Mouse (Mus musculus) midbrain, embryonic 15.5 days (tissue): ENCODE measurements at regions not wholly inside any gene's neighbourhood (a gene's known extent, or its start where the extent isn't known, plus 50 kb on each side); places are given as distances from the start of the nearest gene placed in this dataset.

Source experiments
- ATAC-seq: fragments of 200-750 bp; cut with Nextera tagmentation; replicated peaks from 2 replicates; pipeline ENCODE4 v1.8.0; 2017; ENCODE audit warnings: moderate TSS enrichment
- H3K27ac ChIP-seq: fragments of 300-500 bp; sonication (generic); 2 replicates; pipeline ENCODE4 v1.5.1; 2015; ENCODE audit warnings: mild to moderate bottlenecking, inconsistent platforms
- H3K27me3 ChIP-seq: fragments of 300-500 bp; sonication (generic); replicated peaks from 2 replicates; pipeline ENCODE4 v1.6.1; 2015; ENCODE audit warnings: inconsistent platforms
- H3K36me3 ChIP-seq: fragments of 300-500 bp; sonication (generic); replicated peaks from 2 replicates; pipeline ENCODE4 v1.6.1; 2015; ENCODE audit warnings: inconsistent platforms
- H3K4me1 ChIP-seq: fragments of 300-500 bp; sonication (generic); 2 replicates; pipeline ENCODE4 v1.6.1; 2015; ENCODE audit warnings: inconsistent platforms
- H3K4me2 ChIP-seq: fragments of 300-500 bp; sonication (generic); 2 replicates; pipeline ENCODE4 v1.6.1; 2015; ENCODE audit warnings: inconsistent platforms, mild to moderate bottlenecking, moderate library complexity
- H3K4me3 ChIP-seq: fragments of 300-500 bp; sonication (generic); 2 replicates; pipeline ENCODE4 v1.5.1; 2015; ENCODE audit warnings: mild to moderate bottlenecking, inconsistent platforms
- H3K9ac ChIP-seq: fragments of 300-500 bp; sonication (generic); 2 replicates; pipeline ENCODE4 v1.6.1; 2015; ENCODE audit warnings: mild to moderate bottlenecking, inconsistent platforms
- H3K9me3 ChIP-seq: fragments of 300-500 bp; sonication (generic); 2 replicates; pipeline ENCODE4 v1.6.1; 2016; ENCODE audit warnings: inconsistent platforms
- WGBS: fragments of 180-500 bp; shearing (Covaris S2); methylation state at CpG from one replicate; pipeline ENCODE4 v1.1.7; 2015; ENCODE audit warnings: mixed read lengths; 5-methylcytosine and 5-hydroxymethylcytosine counted together

DNA sequence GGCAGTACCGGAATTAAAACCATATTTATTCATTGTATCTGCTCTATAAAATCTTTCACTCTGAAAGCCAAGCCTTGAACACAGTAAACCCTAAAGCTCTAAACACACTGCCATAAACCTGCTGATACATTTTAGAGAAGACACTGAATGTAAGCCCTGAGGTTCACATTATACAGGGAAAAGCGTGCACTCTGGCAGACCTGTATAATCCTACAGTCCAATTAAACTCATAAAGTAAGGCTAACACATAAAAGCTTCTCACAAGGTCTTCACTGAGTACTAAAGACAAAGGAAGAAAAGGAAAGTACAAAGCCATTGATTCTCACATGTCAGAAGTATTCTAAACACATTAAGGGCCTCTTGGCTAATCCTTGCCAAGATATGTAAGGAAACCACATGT, 302.8 kb downstream of the Cylc2 start:
- no peaks in the 10 kb centered on the region for H3K9me3 ChIP-seq
- H3K4me2 ChIP-seq = no peak overlapping the region
- H3K9ac ChIP-seq = no peak overlapping the region
- H3K27ac ChIP-seq = no peak overlapping the region
- no peaks in the 10 kb centered on the region for H3K36me3 ChIP-seq
- ATAC-seq = no peak
- no peaks in the 10 kb centered on the region for H3K27me3 ChIP-seq
- H3K4me3 ChIP-seq = no peak overlapping the region
- WGBS = 79% methylated on average over 2 of the region's 2 CpGs
- no peaks in the 10 kb centered on the region for H3K4me1 ChIP-seq

DNA sequence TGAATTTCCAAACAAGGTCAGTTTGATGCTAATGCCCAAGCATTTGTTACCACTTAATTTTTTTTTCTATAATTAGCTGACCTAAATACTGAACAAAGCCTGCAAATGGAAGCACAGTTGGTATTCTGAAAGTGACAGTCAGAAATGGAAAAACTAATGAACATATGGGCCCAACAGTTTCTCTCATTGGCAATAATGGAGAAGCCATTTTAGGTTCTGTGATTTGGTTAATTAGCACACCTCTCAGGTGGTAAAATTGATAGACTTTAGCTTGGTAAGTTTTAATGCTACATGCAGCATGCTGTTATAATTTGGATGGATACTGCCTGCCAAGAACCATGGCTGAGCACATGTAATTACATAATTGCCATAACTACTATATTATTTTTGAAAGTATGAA, 303.3 kb downstream of the Cylc2 start:
- Histone ChIP-seq H3K4me3 (no peak overlapping the region), H3K27ac (no peak overlapping the region), H3K9me3 (no peaks in the 10 kb centered on the region), H3K27me3 (no peaks in the 10 kb centered on the region), H3K4me1 (no peaks in the 10 kb centered on the region), H3K9ac (no peak overlapping the region), H3K36me3 (no peaks in the 10 kb centered on the region), H3K4me2 (no peak overlapping the region)
- no peak for ATAC-seq

DNA sequence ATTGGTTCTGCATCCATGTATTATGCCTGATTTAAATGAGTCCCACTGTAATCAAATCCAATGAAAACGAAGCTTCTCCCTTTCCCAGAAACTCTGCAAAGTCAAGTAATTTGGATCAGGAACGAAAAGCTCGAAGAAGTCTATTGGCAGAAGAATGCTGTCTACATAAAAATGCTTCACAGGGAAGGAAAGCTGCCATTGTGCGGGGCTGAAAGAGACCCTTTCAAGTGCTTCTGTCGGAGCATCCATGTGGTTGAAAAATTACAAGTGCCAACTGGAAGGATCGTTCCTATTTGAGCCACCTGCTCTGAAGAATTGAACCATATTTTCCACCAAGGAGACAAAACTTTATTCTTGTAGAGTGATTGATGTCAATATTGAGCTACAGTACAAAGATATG, 328.9 kb downstream of the Cylc2 start:
- no peak overlapping the region for H3K9ac ChIP-seq
- no peak for ATAC-seq
- WGBS = 75% methylated on average over 6 of the region's 6 CpGs
- H3K4me1 ChIP-seq = no peaks in the 10 kb centered on the region
- H3K9me3 ChIP-seq = no peaks in the 10 kb centered on the region
- H3K4me3 ChIP-seq = no peak overlapping the region
- no peak overlapping the region for H3K4me2 ChIP-seq
- no peak overlapping the region for H3K27ac ChIP-seq
- no peaks in the 10 kb centered on the region for H3K27me3 ChIP-seq
- no peaks in the 10 kb centered on the region for H3K36me3 ChIP-seq

DNA sequence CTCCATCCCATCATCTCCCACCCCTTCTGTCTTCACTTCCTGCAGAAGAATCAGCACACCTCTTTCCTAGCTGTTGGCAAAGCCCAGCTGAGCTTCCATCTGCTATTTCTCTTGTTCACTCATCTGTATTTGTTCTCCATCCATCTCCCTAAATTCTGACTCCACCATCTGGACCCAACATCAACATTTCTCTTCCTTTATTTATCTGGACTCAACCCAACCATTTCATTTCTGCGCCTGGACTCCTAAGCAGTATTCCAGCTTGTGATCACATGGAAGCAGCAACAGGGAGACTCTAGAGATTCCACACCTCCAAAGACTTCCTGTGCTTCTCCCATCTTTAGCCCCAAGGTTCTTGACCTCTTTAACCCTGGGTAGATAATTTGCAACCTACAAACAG, 343.2 kb downstream of the Cylc2 start:
- ATAC-seq = no peak
- 97% methylated on average over 1 of the region's 1 CpGs for WGBS
- H3K4me1 ChIP-seq = no peaks in the 10 kb centered on the region

DNA sequence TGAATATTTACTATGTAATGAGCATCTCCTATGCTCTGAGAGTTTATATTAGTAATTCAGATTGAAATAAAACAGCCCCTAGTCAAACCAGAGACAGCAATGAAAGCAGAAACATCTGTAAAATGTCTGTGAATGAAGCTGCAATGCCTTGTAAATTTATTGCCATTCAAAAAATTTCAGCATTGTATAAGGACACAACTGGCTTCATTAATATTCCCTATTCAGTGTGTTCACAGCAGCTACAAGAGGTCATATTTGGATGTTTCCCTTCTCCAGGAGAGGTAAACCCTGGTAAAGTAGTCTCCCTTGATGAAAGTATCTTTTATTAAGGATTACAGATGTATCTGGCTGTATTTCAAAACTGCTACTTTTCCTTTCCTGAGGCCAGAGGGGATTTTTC, 343.6 kb downstream of the Cylc2 start:
- Histone ChIP-seq H3K4me2 (no peak overlapping the region), H3K4me1 (no peaks in the 10 kb centered on the region), H3K9me3 (peaks cover 2% of the 10 kb centered on the region; the same call in 1 of the 2 replicates), H3K36me3 (no peaks in the 10 kb centered on the region), H3K27ac (no peak overlapping the region), H3K27me3 (no peaks in the 10 kb centered on the region), H3K4me3 (no peak overlapping the region), H3K9ac (no peak overlapping the region)
- no peak for ATAC-seq

More for the DNA sequence above, 343.2 kb downstream of the Cylc2 start:
- Histone ChIP-seq H3K4me3 (no peak overlapping the region), H3K9me3 (peaks cover 2% of the 10 kb centered on the region; the same call in 1 of the 2 replicates), H3K9ac (no peak overlapping the region), H3K27me3 (no peaks in the 10 kb centered on the region), H3K27ac (no peak overlapping the region), H3K4me2 (no peak overlapping the region), H3K36me3 (no peaks in the 10 kb centered on the region)

DNA sequence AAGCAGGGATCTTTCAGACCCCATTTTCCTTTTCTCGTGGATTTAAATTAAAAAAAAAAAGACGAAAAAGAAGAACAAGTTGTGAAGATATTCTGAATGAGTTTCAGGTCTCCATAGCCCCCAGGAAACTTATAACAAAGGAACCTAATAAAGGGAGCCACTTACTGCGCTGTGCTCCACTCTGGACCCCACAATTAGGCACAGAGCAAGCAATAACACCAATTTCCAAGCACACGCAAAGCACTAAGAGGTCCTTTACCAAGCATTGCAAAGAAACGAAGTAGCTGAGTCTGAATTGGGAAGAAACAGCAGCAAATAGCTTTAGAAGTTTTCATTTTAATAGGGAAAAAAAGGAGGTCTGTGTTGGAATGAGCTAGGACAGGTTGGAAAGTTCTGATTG, 345.9 kb downstream of the Cylc2 start:
- Histone ChIP-seq H3K4me2 (no peak overlapping the region), H3K4me1 (no peaks in the 10 kb centered on the region), H3K27ac (no peak overlapping the region), H3K27me3 (no peaks in the 10 kb centered on the region), H3K9ac (no peak overlapping the region), H3K9me3 (no peaks in the 10 kb centered on the region), H3K4me3 (no peak overlapping the region), H3K36me3 (no peaks in the 10 kb centered on the region)
- no peak for ATAC-seq
- 64% methylated on average over 5 of the region's 5 CpGs for WGBS

DNA sequence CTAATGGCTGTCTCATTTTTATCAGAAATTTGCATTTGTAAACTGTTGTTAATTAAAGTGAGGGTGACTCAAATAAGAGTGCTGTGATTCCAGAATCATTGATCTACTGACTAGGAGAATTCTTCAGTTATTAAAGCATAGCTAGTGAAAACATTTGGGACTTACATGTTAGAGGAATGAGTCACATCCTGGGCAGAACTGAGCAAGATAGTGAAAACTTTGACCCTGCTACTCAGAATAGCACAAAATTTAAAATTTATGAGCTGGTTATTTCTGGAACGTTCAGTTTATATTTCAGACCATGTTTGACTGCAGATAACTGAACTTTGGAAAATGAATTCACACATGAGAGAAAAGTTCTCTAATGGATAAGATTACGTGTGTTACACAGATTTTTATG, 360.0 kb downstream of the Cylc2 start:
- no peak overlapping the region for H3K27ac ChIP-seq
- no peak overlapping the region for H3K9ac ChIP-seq
- H3K27me3 ChIP-seq = no peaks in the 10 kb centered on the region
- H3K4me1 ChIP-seq = no peaks in the 10 kb centered on the region
- no peak for ATAC-seq
- H3K4me2 ChIP-seq = no peak overlapping the region
- H3K9me3 ChIP-seq = no peaks in the 10 kb centered on the region
- H3K4me3 ChIP-seq = no peak overlapping the region
- 66% methylated on average over 2 of the region's 2 CpGs for WGBS
- H3K36me3 ChIP-seq = no peaks in the 10 kb centered on the region

DNA sequence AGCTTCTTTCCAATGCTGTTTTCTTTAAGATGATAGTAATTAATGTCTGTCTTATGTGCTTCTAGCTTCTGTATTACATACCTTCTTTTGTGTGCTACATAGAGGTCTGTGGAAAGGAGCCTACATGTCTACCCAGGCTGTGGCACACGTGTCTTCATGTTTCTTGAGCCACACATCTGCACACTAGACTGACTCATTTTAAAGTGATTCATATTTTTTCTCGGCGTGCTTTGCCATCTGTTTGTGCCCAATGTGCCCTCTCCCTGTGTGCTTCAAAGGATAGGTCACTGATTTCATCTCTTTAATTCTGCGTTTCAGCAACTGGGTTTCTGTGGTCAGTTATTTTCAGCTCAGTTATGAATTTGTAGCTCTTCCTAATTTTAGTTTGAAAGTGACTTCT, 377.6 kb downstream of the Cylc2 start:
- Histone ChIP-seq H3K27me3 (no peaks in the 10 kb centered on the region), H3K4me2 (no peak overlapping the region), H3K9me3 (no peaks in the 10 kb centered on the region), H3K36me3 (no peaks in the 10 kb centered on the region), H3K4me3 (no peak overlapping the region), H3K27ac (no peak overlapping the region), H3K9ac (no peak overlapping the region), H3K4me1 (no peaks in the 10 kb centered on the region)
- WGBS = 69% methylated on average over 4 of the region's 4 CpGs
- no peak for ATAC-seq

DNA sequence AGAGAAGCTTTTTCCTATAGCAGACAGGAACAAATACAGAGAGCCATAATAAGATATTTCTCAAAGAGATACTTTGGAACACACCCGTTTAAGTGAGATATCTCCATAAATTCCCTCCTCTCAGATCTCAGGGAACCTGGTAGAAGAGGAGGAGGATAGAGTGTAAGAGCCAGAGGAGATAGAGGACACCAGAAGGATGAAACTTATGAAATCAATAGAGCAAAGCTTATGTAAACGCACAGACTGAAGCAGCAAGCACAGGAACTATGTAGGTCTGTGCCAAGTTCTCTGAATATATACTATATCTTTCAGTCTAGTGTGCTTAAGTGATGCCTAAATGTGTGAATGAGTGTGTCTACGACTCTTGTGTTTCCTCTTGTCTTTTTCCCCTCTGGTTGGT, 381.4 kb downstream of the Cylc2 start:
- WGBS = 82% methylated on average over 3 of the region's 3 CpGs
- no peaks in the 10 kb centered on the region for H3K27me3 ChIP-seq
- H3K4me2 ChIP-seq = no peak overlapping the region
- H3K4me1 ChIP-seq = no peaks in the 10 kb centered on the region
- ATAC-seq = no peak
- H3K36me3 ChIP-seq = no peaks in the 10 kb centered on the region
- no peak overlapping the region for H3K27ac ChIP-seq
- no peaks in the 10 kb centered on the region for H3K9me3 ChIP-seq
- no peak overlapping the region for H3K4me3 ChIP-seq
- H3K9ac ChIP-seq = no peak overlapping the region

DNA sequence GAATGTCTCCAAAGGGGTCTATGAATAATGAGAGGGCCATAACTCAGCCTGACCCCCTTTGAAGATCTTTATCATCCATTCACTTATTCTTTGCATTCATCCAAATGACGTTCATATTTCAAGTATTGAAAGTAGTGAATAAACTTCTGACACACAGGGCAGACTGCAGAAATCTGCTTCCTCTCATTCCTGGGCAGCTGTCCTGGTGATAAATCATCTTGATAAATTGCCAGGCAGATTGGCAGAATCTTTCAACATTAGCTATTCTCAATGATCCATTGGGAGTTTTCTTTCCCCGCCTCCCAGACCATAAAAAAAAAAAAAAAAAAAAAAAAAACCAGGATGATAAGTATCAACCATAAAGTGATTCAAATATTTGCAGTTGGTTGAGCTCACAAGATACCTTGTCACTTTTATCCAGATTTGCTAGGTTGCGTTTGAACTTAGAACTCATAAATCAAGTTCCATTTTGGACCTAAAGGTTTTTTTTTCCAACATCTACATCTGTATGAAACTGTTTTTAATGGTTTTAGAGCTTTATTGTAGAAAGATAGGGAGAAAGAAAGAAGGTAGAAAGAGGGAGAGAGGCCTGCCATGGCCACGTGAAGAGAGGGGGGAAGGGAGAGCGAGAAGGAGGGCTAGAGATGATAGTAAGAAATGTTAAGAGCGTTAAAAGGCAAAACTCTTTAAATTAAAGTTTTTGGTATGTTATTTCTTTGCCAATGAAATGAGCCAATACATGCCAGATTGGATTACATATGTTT, 383.7 kb downstream of the Cylc2 start:
- H3K36me3 ChIP-seq = no peaks in the 10 kb centered on the region
- ATAC-seq = no peak

DNA sequence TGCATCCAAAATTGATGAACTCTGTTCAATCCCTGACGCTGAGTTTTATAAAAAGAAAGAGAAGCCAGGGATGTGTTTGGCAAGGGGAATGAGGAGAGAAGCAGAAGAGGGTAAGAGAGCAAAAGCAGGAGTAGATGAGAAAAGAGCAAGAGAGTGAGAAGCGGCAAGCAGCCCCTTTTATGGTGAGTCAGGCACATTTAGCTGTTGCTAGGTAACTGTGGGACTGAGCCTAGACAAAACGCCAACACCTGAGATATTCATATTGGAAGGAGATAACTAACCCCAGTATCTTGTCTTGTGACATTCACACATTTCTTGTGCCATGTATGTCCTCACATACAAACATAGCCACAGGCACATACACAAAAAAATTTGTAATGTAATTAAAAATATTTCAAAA, 410.8 kb downstream of the Cylc2 start:
- ATAC-seq = peak; percentile 75; the same call in 1 of the 2 replicates
- no peaks in the 10 kb centered on the region for H3K27me3 ChIP-seq
- WGBS = 48% methylated on average over 3 of the region's 3 CpGs

More for the DNA sequence above, 383.7 kb downstream of the Cylc2 start:
- Histone ChIP-seq H3K9me3 (no peaks in the 10 kb centered on the region), H3K4me3 (no peak overlapping the region), H3K9ac (no peak overlapping the region), H3K27ac (no peak overlapping the region), H3K27me3 (no peaks in the 10 kb centered on the region), H3K4me1 (no peaks in the 10 kb centered on the region), H3K4me2 (no peak overlapping the region)
- 91% methylated on average over 6 of the region's 6 CpGs for WGBS

DNA sequence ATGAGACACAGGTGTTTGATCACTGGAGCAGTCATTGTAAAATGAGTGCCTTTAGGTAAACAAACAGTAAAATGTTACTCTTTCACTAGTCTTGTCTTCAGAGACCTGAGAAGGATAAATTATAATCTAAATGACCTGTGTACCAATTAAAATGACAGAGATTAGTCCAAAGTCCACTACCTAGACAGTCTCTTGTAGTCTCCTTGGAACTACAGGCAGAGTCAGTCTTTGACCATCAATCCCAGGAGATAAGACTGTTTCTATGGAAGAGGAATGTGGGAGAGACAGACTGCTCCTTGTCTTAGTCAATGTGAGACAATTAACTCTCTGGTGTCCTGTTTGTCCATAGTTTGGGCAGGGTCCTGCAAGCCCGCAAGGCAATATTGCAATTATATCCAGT, 417.0 kb downstream of the Cylc2 start:
- no peaks in the 10 kb centered on the region for H3K4me1 ChIP-seq
- H3K9ac ChIP-seq = no peak overlapping the region
- H3K27ac ChIP-seq = no peak overlapping the region
- H3K27me3 ChIP-seq = no peaks in the 10 kb centered on the region
- WGBS = 95% methylated on average over 1 of the region's 1 CpGs
- no peaks in the 10 kb centered on the region for H3K9me3 ChIP-seq
- no peak overlapping the region for H3K4me2 ChIP-seq
- no peak for ATAC-seq
- no peak overlapping the region for H3K4me3 ChIP-seq
- no peaks in the 10 kb centered on the region for H3K36me3 ChIP-seq

More for the DNA sequence above, 410.8 kb downstream of the Cylc2 start:
- no peak overlapping the region for H3K27ac ChIP-seq
- H3K4me2 ChIP-seq = no peak overlapping the region
- H3K4me3 ChIP-seq = no peak overlapping the region
- H3K9ac ChIP-seq = no peak overlapping the region
- no peaks in the 10 kb centered on the region for H3K9me3 ChIP-seq
- no peaks in the 10 kb centered on the region for H3K4me1 ChIP-seq
- H3K36me3 ChIP-seq = no peaks in the 10 kb centered on the region

DNA sequence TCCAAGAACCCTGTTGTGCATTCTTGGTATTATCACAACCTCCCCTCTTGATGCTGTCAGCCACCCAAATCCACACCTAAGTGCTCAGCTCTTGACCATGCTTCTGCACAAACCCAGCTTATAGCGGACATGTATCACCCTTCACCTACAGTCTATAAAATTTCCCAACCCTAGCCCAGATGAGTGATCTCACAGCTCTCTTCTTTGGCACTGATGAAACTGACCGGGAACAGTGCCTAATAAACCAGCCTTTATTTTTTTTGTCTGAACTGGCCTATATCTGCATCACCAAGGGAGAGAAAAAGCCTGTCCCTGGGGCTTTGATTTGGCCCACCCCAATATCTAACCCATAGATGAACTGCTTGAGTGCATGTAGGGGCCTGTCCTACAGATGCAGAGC, 440.8 kb downstream of the Cylc2 start:
- no peak for ATAC-seq

More for the DNA sequence above, 440.8 kb downstream of the Cylc2 start:
- 85% methylated on average over 2 of the region's 2 CpGs for WGBS
- no peak overlapping the region for H3K27ac ChIP-seq
- no peak overlapping the region for H3K4me2 ChIP-seq
- H3K4me1 ChIP-seq = no peaks in the 10 kb centered on the region
- H3K4me3 ChIP-seq = no peak overlapping the region
- no peak overlapping the region for H3K9ac ChIP-seq
- no peaks in the 10 kb centered on the region for H3K27me3 ChIP-seq
- H3K9me3 ChIP-seq = no peaks in the 10 kb centered on the region
- H3K36me3 ChIP-seq = no peaks in the 10 kb centered on the region
